Mouse (Mus musculus) hindbrain, embryonic 11.5 days (tissue): ENCODE measurements around the gene Zfp292. TPM values are rescaled to one million over a fixed set of nuclear protein-coding genes. Genes with fewer than 3 reads are reported as not detected.

Experiments used
- ATAC-seq: fragments of 200-750 bp; cut with Nextera tagmentation; 2 replicates; pipeline ENCODE4 v1.8.0; 2017; ENCODE audit warnings: mild to moderate bottlenecking, moderate TSS enrichment, moderate library complexity; ENCODE audit not compliant: low FRiP score
- DNase-seq: peaks from one replicate; pipeline ENCODE4 v3.0.0-alpha.2; 2015; ENCODE audit warnings: low spot score
- H3K27ac ChIP-seq: fragments of 300-500 bp; sonication (generic); 2 replicates; pipeline ENCODE4 v1.5.1; 2014; ENCODE audit warnings: mild to moderate bottlenecking, low read depth, low read length
- H3K27me3 ChIP-seq: fragments of 300-500 bp; sonication (generic); 2 replicates; pipeline ENCODE4 v1.6.1; 2014; ENCODE audit warnings: mild to moderate bottlenecking, low read length, moderate library complexity, mixed read lengths; ENCODE audit not compliant: control insufficient read depth, insufficient read depth
- H3K36me3 ChIP-seq: fragments of 300-500 bp; sonication (generic); 2 replicates; pipeline ENCODE4 v1.6.1; 2014; ENCODE audit warnings: mild to moderate bottlenecking, low read length, moderate library complexity, mixed read lengths; ENCODE audit not compliant: control insufficient read depth, insufficient read depth
- H3K4me1 ChIP-seq: fragments of 300-500 bp; sonication (generic); replicated peaks from 2 replicates; pipeline ENCODE4 v1.6.1; 2014; ENCODE audit warnings: low read length, mixed read lengths; ENCODE audit not compliant: control insufficient read depth, insufficient read depth
- H3K4me2 ChIP-seq: fragments of 300-500 bp; sonication (generic); replicated peaks from 2 replicates; pipeline ENCODE4 v1.6.1; 2014; ENCODE audit warnings: mild to moderate bottlenecking, low read depth, low read length
- H3K4me3 ChIP-seq: fragments of 300-500 bp; sonication (generic); 2 replicates; pipeline ENCODE4 v1.5.1; 2014; ENCODE audit warnings: low read depth, low read length
- H3K9ac ChIP-seq: fragments of 300-500 bp; sonication (generic); 2 replicates; pipeline ENCODE4 v1.6.1; 2014; ENCODE audit warnings: low read depth, low read length
- H3K9me3 ChIP-seq: fragments of 300-500 bp; sonication (generic); 2 replicates; pipeline ENCODE4 v1.6.1; 2016; ENCODE audit warnings: low read length; ENCODE audit not compliant: control insufficient read depth
- WGBS: fragments of 180-500 bp; shearing (Covaris S2); extraction: QIAGEN DNeasy Blood & Tissue Kit; methylation state at CpG from one replicate; pipeline ENCODE4 v1.1.7; 2014; 5-methylcytosine and 5-hydroxymethylcytosine counted together
- polyA plus RNA-seq: library from polyadenylated mRNA; unstranded; fragments of >200 nt; fragmentation: Nextera tagmentation; extraction: Ambion mirVana; gene quantifications from 2 replicates; pipeline ENCODE4 v1.2.1, GENCODE M21; 2014

The Zfp292 gene
- polyA plus RNA-seq, 1 experiment from 2014 or later, result 42.4 TPM

DNA sequence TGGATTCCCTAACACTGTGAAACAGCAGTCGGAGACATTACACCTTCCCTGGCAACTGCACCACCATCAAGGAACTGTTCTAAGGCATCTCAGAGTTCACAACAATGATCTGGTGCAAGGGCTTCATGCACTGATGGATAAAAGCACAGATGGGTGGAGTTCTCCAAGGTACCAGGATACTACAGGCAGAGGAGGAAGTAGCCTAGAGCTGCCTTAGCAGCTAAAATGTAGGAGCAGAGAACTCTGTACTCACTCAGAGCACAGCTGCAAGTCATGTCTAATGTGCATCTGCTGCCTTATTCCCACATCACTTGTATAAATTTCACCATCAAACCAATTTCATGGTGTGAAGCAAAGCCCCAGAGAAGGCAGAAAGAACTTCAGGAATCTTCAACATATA lies 38.9 kb downstream of the Zfp292 start:
- ATAC-seq (no peak), DNase-seq (no peak)
- no peaks in the 10 kb centered on the region for H3K36me3 ChIP-seq
- no peaks in the 10 kb centered on the region for H3K4me1 ChIP-seq
- H3K4me2 ChIP-seq, result no peak overlapping the region
- no peak overlapping the region for H3K9ac ChIP-seq
- no peaks in the 10 kb centered on the region for H3K27me3 ChIP-seq
- H3K4me3 ChIP-seq, result no peak overlapping the region
- no peak overlapping the region for H3K27ac ChIP-seq
- 88% methylated on average over 1 of the region's 1 CpGs for WGBS
- no peaks in the 10 kb centered on the region for H3K9me3 ChIP-seq

DNA sequence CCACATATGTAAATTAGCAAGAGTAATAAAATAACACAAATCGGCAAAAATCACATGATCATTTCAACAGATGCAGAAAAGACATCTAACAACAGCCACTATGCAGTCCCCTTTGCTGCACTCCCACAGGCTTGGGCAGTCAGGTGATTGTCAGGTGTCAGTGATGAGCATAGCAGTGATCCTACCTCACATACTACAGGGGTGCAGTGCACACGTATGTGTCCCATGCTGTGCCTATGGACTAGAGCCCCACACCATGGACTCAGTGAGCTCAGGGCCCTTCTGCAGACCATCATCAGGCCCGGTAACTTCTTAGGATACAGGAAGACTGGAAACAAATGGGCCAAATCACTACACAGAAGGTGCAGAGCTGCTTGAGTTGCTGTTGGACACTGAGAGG lies 39.9 kb downstream of the Zfp292 start:
- H3K4me3 ChIP-seq, result no peak overlapping the region
- H3K9me3 ChIP-seq, result no peaks in the 10 kb centered on the region
- no peak overlapping the region for H3K9ac ChIP-seq
- DNase-seq (no peak), ATAC-seq (peak; percentile 33; the same call in 1 of the 2 replicates)
- no peaks in the 10 kb centered on the region for H3K36me3 ChIP-seq
- no peak overlapping the region for H3K4me2 ChIP-seq
- H3K27me3 ChIP-seq, result no peaks in the 10 kb centered on the region
- H3K27ac ChIP-seq, result no peak overlapping the region
- no peaks in the 10 kb centered on the region for H3K4me1 ChIP-seq
- 89% methylated on average over 3 of the region's 3 CpGs for WGBS

DNA sequence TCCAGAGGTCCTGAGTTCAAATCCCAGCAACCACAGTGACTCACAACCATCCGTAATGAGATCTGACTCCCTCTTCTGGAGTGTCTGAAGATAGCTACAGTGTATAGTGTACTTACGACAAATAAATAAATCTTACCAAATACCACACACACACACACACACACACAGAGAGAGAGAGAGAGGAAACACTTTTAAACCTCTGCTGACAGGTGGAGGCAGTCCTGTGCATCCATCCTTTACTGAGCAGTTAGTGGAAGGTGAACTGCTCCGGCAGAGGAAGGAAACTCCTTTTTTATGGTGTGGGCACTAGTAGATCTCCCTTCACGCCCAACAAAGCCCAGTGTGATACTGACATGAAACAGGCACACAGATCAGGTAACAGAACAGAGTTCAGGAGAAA lies 51.3 kb downstream of the Zfp292 start:
- no peak for DNase-seq

DNA sequence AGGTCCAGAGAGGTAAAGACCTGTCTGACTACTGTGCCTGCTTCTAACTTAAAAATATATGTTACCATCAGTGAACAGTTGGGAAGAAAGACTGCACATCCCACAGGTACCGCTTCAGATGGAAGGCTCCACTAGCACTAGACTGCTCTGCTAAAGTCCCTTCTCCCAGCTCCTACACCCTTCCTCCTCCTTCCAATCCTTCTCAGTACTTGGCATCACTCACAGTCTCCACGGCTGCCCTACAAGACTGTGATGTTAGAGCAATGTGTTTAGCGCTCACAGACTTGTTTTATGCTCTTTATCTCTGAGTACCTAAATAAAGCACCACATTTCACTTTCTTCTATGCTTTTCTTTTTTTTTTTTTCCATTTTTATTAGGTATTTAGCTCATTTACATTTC lies 53.3 kb downstream of the Zfp292 start:
- 99% methylated on average over 3 of the region's 3 CpGs for WGBS
- Histone ChIP-seq H3K4me2 (no peak overlapping the region), H3K27ac (no peak overlapping the region), H3K9ac (no peak overlapping the region), H3K27me3 (no peaks in the 10 kb centered on the region), H3K9me3 (no peaks in the 10 kb centered on the region), H3K4me1 (no peaks in the 10 kb centered on the region), H3K36me3 (no peaks in the 10 kb centered on the region), H3K4me3 (no peak overlapping the region)
- ATAC-seq, result no peak
- no peak for DNase-seq

More for the DNA sequence above, 51.3 kb downstream of the Zfp292 start:
- no peak for ATAC-seq
- Histone ChIP-seq H3K4me2 (no peak overlapping the region), H3K9ac (no peak overlapping the region), H3K4me1 (no peaks in the 10 kb centered on the region), H3K27me3 (no peaks in the 10 kb centered on the region), H3K27ac (no peak overlapping the region), H3K9me3 (no peaks in the 10 kb centered on the region), H3K36me3 (no peaks in the 10 kb centered on the region), H3K4me3 (no peak overlapping the region)
- 96% methylated on average over 4 of the region's 4 CpGs for WGBS

DNA sequence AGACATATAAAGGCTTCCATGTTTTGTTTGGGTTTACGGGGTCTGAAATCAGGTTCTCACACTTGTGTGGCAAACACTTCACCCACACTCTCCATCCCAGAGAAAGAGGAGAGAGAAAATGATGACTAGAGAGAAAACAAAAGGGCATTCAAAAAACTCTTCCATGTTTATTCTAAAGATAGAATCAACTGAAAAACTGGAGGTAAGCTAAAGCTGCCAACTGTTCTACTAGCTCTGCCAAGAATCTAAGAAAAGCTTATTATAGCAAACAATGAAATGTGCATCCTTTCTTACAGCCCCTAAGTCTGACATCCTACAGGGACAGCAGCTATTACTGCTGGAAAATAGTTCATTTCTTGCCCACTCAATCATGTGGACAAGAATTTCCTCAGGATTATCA lies 58.9 kb downstream of the Zfp292 start:
- Histone ChIP-seq H3K4me3 (no peak overlapping the region), H3K4me1 (no peaks in the 10 kb centered on the region), H3K27ac (no peak overlapping the region), H3K9ac (no peak overlapping the region), H3K4me2 (no peak overlapping the region), H3K27me3 (no peaks in the 10 kb centered on the region), H3K36me3 (0 out of 2 replicates have a peak, but pooled peaks cover 2% of the 10 kb centered on the region), H3K9me3 (no peaks in the 10 kb centered on the region)
- ATAC-seq (no peak), DNase-seq (no peak)
- 88% methylated on average over 1 of the region's 1 CpGs for WGBS

DNA sequence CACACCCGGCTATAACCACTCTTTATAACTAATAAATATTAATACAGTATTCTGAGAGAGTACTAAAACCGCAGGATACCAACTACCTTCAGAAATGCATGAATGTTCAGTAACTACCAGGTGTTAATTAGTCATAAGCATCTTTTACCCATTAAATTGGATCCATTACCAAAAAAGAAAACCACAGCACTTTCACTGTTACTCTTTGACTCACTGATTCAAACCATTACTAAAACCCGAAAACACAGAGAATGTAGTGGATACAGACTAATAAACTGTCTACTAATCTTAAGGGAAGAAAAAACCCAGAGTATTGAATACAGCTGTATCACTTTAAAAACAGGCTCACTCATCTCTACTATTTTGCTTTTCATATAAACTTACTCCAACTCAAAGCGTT lies 62.9 kb downstream of the Zfp292 start:
- H3K27me3 ChIP-seq, result no peaks in the 10 kb centered on the region
- 0 out of 2 replicates have a peak, but pooled peaks cover 5% of the 10 kb centered on the region for H3K36me3 ChIP-seq
- ATAC-seq (no peak), DNase-seq (no peak)
- H3K4me1 ChIP-seq, result no peaks in the 10 kb centered on the region
- no peak overlapping the region for H3K27ac ChIP-seq
- no peak overlapping the region for H3K9ac ChIP-seq
- no peaks in the 10 kb centered on the region for H3K9me3 ChIP-seq
- 97% methylated on average over 4 of the region's 4 CpGs for WGBS
- no peak overlapping the region for H3K4me3 ChIP-seq
- H3K4me2 ChIP-seq, result no peak overlapping the region

DNA sequence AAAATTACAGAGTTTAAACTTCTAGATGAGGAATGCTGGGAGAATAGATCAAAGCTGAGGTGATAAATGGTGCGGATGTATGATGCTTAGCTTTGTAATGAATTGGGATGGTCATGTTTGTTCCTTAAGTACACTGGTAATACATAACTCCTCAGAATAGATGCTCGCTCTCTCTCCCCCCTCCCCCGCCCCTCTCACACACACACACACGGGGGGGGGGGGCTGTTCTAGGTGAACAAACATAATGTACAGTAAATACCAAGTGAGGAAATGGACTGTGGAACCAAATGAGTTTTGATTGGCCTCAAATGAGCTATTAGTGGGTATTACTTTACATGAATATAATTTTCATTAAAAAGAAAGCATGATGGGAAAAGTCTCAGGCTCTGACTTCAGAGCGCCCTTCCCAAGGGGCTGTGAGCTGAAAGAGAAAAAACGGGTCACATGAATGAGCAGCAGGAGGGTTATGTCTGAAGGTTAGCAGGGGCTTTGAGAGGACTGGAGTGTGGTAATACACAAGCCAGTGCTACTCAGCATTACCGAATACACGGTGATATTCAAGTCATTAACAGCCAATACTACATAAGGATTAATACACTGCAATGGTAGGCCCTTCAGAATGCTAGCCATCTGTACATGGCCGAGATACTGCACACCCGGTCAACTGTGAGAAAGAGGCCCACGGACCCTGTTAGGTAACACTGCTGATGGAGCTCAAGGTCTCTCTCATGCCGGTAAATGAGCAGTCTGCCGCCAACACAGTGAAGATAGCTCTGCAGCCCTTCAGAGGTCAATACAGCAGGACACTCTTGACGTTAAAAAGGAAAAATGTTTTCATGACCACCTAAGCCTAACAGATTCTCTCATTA lies 81.4 kb downstream of the Zfp292 start:
- H3K36me3 ChIP-seq, result peaks cover under 1% of the 10 kb centered on the region; the same call in 1 of the 2 replicates
- WGBS, result 86% methylated on average over 13 of the region's 14 CpGs
- H3K27me3 ChIP-seq, result no peaks in the 10 kb centered on the region
- no peak for DNase-seq
- no peak overlapping the region for H3K4me3 ChIP-seq
- no peak overlapping the region for H3K4me2 ChIP-seq
- H3K9ac ChIP-seq, result no peak overlapping the region
- no peak overlapping the region for H3K27ac ChIP-seq
- H3K9me3 ChIP-seq, result no peaks in the 10 kb centered on the region
- H3K4me1 ChIP-seq, result no peaks in the 10 kb centered on the region
- ATAC-seq, result no peak

DNA sequence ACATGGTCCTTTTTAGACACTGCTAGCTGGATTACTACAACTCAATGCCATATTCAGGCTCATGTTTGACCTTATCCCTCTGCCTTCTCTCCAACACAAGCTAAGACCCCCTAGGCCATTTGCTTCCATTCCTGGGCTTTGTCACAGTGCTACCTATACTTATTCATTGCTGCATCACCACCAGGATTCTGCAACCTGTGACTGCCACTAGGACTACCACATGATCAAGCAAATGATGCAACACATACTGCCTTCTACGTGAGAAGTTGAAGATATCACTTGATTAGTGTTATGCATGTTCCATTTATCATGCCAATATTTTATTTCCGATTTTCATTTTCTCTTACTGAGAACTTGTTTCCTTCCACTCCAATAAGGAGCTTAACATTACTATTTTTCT lies 84.8 kb downstream of the Zfp292 start:
- Histone ChIP-seq H3K27ac (no peak overlapping the region), H3K9me3 (no peaks in the 10 kb centered on the region), H3K27me3 (no peaks in the 10 kb centered on the region), H3K4me2 (no peak overlapping the region), H3K36me3 (no peaks in the 10 kb centered on the region), H3K4me3 (no peak overlapping the region), H3K9ac (no peak overlapping the region), H3K4me1 (no peaks in the 10 kb centered on the region)
- ATAC-seq (no peak), DNase-seq (no peak)
- 91% methylated on average over 2 of the region's 2 CpGs for WGBS

DNA sequence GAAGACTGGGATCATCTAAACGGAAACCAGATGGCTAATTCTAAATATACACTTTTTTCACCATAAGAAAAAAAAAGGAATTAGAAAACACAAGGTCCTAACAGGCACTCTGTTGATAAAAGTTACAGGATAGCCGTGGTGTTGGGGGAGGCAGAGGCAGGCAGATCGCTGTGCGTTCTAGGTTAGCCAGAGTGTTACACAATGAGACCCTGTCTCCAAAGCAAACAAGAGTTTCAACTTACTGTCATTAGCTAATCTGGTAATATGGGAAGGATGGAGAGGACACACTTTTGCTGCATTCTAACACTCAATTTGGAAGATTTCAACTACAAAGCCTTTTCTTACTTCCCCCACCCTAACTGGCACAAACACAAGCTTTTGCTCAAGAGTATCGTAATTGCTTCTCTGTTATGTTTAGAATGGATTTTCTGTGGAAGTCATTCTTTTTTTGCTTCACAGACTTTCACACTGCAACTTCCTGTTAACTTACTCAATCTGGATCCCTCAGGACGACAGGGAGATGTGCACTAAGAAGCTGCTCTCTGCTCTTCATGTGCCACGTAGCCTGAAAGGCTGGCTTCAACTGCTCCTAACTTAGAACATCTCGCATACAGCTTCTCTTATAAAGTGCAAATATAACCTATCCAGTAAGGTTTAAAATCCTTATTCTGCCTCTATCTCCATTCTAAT lies 85.3 kb downstream of the Zfp292 start:
- H3K36me3 ChIP-seq, result no peaks in the 10 kb centered on the region
- ATAC-seq, result no peak
- no peak for DNase-seq
- no peak overlapping the region for H3K4me3 ChIP-seq
- no peak overlapping the region for H3K27ac ChIP-seq
- H3K4me1 ChIP-seq, result no peaks in the 10 kb centered on the region
- H3K9me3 ChIP-seq, result no peaks in the 10 kb centered on the region
- H3K4me2 ChIP-seq, result no peak overlapping the region
- WGBS, result 85% methylated on average over 8 of the region's 8 CpGs
- no peak overlapping the region for H3K9ac ChIP-seq
- H3K27me3 ChIP-seq, result no peaks in the 10 kb centered on the region
